Mouse (Mus musculus) mature B cell (primary cell): ENCODE data around the gene Plcb3.
"Not testable (repeated sequence)": the region's sequence is repeated elsewhere in the genome, so short reads cannot be mapped to it uniquely, and the experiment has no call there.

ENCODE experiments used
- in situ Hi-C: fragments of 300-500 bp; cut with MboI; formaldehyde crosslinking; loops from 2 replicates; pipeline ENCODE4 v1.14.3; 2019

Plcb3 gene

DNA sequence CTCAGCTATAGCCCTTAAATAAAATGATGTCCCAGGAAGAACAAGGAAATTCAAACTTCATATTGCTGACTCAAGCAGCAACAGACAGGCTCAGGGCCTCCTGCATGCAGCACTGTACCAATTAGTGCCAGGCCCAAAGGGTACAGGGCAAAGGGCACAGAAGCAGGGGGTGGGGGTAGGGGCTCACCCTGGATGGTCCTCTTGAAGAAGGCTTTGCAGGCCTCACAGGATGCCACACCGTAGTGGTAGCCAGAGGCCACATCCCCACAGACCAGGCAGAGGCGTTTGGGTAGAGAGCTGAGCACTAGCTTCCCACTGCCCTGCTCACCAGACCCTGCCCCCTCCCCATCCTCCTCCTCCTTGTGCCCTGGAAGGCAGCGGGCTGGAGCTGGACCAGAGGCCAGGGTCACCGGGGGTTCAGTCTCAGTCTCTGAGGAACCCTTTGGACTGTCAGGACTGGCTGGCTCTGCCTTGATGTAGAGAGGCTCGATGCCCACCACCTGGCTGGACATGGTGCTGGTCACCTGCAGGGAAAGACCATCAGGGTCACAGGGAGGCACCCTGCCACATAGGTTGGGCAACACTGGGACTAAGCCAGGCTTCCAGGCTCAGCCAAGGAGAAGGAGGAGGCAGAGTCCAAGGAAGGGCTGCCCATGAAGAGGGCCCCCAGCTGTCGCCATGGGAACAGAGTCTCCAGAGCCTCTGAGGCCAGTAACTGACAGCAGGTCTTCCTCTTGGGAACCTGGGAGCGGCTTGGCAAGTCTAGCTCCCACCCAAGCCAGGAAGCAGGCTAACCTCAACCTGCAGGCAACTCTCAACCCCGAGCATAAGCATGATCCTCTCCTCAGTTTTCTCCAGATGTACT lies 56.2 kb downstream of the Plcb3 start:
- in situ Hi-C loops, result no loop called here

- in situ Hi-C loops, result no loop called here
Measured at GRCm38 (mm10) chr19:6919431-6919830, 56.8 kb downstream of the Plcb3 start.

DNA sequence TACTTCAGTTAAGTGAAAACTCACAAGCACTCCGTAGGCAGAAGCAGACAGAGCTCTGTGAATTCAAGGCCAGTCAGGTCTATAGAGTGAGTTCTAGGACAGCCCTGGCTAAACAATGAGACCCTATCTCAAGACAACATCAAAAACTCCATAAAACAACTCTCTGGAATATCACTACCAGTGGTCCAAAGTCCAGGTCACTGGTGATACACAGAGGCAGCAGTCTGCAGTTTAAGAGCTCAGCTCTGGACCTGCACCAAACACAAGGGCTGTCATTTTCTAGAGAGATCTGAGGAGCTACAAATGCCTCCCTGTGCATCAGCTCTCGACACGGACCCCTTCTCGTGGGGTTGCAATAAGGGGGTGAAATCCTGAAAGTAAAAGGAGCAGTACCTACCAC lies 57.9 kb downstream of the Plcb3 start:
- in situ Hi-C loops, result no loop called here

- in situ Hi-C loops, result no loop called here
Measured at GRCm38 (mm10) chr19:6916496-6916895, 59.8 kb downstream of the Plcb3 start.

GRCm38 (mm10) chr19:6915276-6915675 lies 61.0 kb downstream of the Plcb3 start:
- in situ Hi-C loops, result no loop called here

- in situ Hi-C loops, result no loop called here
Measured at GRCm38 (mm10) chr19:6914540-6914939, 61.7 kb downstream of the Plcb3 start.

DNA sequence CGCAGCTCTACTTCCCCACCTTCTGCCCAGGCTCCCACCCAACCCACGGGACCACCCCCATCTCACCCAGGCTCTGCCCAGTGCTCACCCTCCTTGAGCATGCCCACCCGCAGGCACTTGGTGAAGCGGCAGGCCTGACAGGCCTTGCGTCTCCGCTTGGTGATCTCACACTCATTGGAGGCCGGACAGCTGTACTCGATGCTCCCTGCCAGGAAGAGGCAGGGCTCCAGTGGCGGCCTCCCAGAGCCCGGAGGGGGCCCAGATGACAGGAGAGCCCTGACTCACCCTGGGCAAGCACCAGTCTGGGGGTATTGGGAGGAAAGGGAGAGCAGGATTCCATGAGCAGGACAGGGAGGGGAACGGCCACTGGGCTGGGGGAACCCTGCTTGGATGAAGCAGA lies 62.3 kb downstream of the Plcb3 start:
- in situ Hi-C loops, result no loop called here

- in situ Hi-C loops, result no loop called here
Measured at GRCm38 (mm10) chr19:6913036-6913435, 63.2 kb downstream of the Plcb3 start.

- in situ Hi-C loops, result no loop called here
Measured at GRCm38 (mm10) chr19:6912205-6912970, 63.9 kb downstream of the Plcb3 start.

DNA sequence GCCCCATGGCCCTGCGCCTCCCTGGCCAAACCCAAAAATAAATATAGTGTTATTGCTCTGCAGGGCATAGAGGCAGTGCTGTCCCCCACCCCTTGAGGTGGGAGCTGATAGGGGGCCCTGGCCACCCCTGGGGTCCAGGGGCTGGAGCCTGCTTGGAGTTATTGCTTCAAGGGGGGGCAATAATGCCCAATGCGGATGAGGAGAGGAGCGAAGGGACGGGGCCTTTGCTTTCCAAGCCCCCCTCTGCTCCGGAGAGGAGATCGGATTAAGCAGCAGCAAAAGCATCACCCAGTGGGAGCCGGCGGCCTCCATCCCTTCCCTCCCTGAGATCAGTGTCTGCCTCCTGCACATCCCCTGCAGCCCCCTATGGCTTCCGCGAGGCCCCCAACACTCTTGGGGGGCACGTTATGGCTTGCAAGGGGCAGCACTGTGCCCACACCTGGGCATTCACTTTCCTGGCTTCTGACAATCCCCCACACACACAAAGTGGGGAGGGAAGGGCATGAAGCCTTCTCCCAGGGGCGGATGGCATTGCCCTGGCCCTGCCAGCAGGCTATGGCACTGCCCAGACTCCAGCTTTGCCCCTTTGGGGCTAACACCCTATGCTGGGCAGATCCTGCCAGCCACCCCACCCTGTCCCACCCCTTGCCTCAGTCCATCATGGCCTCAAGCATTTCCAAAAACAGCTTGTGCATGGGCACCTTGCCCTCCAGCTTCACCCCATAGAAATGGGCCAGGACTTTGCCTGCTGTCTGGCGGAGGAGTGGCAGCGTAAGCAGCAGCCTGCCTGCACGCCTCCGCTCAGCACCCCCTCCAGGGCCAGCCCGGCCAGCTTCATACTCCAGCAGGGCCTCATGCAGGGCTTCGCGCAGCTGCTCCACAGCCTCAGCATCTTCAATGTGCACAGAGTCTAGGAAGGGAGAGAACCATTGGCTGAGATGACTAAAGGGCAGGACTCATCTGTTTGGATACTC lies 64.9 kb downstream of the Plcb3 start:
- in situ Hi-C loops, result no loop called here

- in situ Hi-C loops, result not testable (repeated sequence)
Measured at GRCm38 (mm10) chr19:6910306-6910705, 66.0 kb downstream of the Plcb3 start.

- in situ Hi-C loops, result no loop called here
Measured at GRCm38 (mm10) chr19:6909507-6910289, 66.6 kb downstream of the Plcb3 start, which contains the start of the genes Trmt112 and Prdx5. Gene Trmt112 (plus strand): TSS chr19:6909698. Gene Prdx5 (minus strand): TSS chr19:6910106.

- in situ Hi-C loops, result no loop called here
Measured at GRCm38 (mm10) chr19:6909021-6909420, 67.2 kb downstream of the Plcb3 start.

GRCm38 (mm10) chr19:6907811-6908540 lies 68.3 kb downstream of the Plcb3 start:
- in situ Hi-C loops, result no loop called here

- in situ Hi-C loops, result no loop called here
Measured at GRCm38 (mm10) chr19:6907094-6907493, 69.2 kb downstream of the Plcb3 start.

GRCm38 (mm10) chr19:6906199-6906598 lies 70.1 kb downstream of the Plcb3 start:
- in situ Hi-C loops, result no loop called here

- in situ Hi-C loops, result no loop called here
Measured at GRCm38 (mm10) chr19:6905498-6906159, 70.6 kb downstream of the Plcb3 start.

- in situ Hi-C loops, result no loop called here
Measured at GRCm38 (mm10) chr19:6904846-6905245, 71.4 kb downstream of the Plcb3 start.

DNA sequence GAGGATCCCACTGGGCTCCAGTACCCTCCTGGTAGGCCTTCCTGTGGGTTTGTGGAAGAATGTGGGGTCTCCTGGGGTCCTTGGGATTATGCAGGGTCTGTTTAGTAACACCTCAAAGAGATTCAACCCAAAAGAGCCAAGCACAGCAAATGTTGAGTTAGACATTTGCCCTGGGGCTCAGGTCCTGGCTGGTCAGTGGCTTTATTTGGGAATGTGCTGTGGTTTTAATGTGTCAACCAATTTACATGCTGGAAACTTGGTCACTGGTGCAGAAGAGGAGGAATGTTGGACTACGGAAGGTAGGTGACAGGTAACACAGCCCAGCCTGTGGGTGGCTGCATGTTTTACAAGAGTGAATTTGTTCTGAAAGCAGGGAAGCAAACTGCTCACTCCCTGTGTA lies 73.2 kb downstream of the Plcb3 start:
- in situ Hi-C loops, result no loop called here
